Mouse (Mus musculus) midbrain, embryonic 14.5 days (tissue): Measurements from ENCODE around the gene Phlda1. TPM values are rescaled to one million over a fixed set of nuclear protein-coding genes. Genes with fewer than 3 reads are reported as not detected.

ENCODE experiments used
- ATAC-seq: fragments of 200-750 bp; cut with Nextera tagmentation; 2 replicates; pipeline ENCODE4 v1.8.0; 2017; ENCODE audit warnings: moderate number of reproducible peaks, moderate library complexity; ENCODE audit not compliant: low FRiP score, low TSS enrichment
- DNase-seq: peaks from one replicate; pipeline ENCODE4 v3.0.0-alpha.2; 2015
- H3K27ac ChIP-seq: fragments of 300-500 bp; sonication (generic); replicated peaks from 2 replicates; pipeline ENCODE4 v1.5.1; 2014; ENCODE audit warnings: mild to moderate bottlenecking, low read depth, low read length, moderate library complexity
- H3K27me3 ChIP-seq: fragments of 300-500 bp; sonication (generic); 2 replicates; pipeline ENCODE4 v1.6.1; 2014; ENCODE audit warnings: low read length, control low read depth, mixed read lengths; ENCODE audit not compliant: control insufficient read depth, insufficient read depth
- H3K36me3 ChIP-seq: fragments of 300-500 bp; sonication (generic); 2 replicates; pipeline ENCODE4 v1.6.1; 2014; ENCODE audit warnings: low read length, control low read depth; ENCODE audit not compliant: control insufficient read depth, insufficient read depth
- H3K4me1 ChIP-seq: fragments of 300-500 bp; sonication (generic); 2 replicates; pipeline ENCODE4 v1.6.1; 2014; ENCODE audit warnings: mild to moderate bottlenecking, antibody characterized with exemption, low read length, control low read depth; ENCODE audit not compliant: control insufficient read depth, insufficient read depth
- H3K4me2 ChIP-seq: fragments of 300-500 bp; sonication (generic); 2 replicates; pipeline ENCODE4 v1.6.1; 2014; ENCODE audit warnings: mild to moderate bottlenecking, low read length, moderate library complexity
- H3K4me3 ChIP-seq: fragments of 300-500 bp; sonication (generic); replicated peaks from 2 replicates; pipeline ENCODE4 v1.5.1; 2014; ENCODE audit warnings: low read depth, low read length
- H3K9ac ChIP-seq: fragments of 300-500 bp; sonication (generic); replicated peaks from 2 replicates; pipeline ENCODE4 v1.6.1; 2014; ENCODE audit warnings: mild to moderate bottlenecking, low read length, moderate library complexity
- H3K9me3 ChIP-seq: fragments of 300-500 bp; sonication (generic); 2 replicates; pipeline ENCODE4 v1.6.1; 2016; ENCODE audit warnings: low read length, control low read depth, mixed read lengths; ENCODE audit not compliant: control insufficient read depth
- WGBS: fragments of 180-500 bp; shearing (Covaris S2); extraction: QIAGEN DNeasy Blood & Tissue Kit; methylation state at CpG from one replicate; pipeline ENCODE4 v1.1.7; 2014; 5-methylcytosine and 5-hydroxymethylcytosine counted together
- polyA plus RNA-seq: library from polyadenylated mRNA; unstranded; fragments of >200 nt; fragmentation: Nextera tagmentation; extraction: Ambion mirVana; gene quantifications from 2 replicates; pipeline ENCODE4 v1.2.1, GENCODE M21; 2014

The Phlda1 gene
- polyA plus RNA-seq = 27.9 and 33.2 TPM in 2 replicates

DNA sequence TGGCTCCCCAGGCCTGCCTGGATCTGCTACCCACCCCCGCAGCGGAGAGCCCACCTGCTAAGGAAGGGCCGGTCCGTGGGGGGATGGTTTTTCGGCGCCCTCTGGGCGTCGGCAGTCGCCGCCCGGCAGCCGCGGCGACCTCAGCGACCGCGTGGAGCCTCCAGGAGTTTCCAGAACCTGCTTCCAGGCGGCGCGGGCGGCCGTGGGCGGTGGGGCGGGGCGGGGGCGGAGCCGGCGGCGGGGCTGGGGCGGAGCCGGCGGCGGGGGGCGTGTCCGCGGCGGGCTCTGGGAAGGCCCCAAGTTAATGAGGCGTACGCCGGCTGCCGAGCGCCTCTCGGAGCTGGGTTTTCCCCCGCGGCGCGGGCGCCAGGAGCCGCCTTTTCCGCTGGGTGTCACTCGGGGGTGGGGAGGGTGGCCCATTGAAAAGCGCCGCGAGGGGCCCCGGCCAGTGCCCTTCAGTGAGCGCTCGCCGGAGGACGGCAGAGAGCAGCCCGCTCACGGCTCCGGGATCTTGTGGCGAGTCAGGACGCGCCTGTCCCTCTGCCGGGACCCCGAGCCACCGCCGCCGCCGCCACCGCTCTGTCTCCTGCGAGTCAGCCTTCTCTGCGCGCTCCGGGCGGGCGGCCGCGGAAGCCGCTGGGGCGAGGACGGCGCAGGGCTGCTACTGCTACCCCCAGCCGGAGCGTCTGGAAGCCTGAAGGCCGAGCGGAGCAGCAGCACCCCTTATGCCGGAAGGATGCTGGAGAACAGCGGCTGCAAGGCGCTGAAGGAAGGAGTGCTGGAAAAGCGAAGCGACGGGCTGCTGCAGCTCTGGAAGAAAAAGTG is at the start of gene Phlda1:
Gene Phlda1, plus strand, starts transcription at position 186 of the 825 bp plus-strand sequence.
- under 1% methylated on average over 81 of the region's 94 CpGs for WGBS

DNA sequence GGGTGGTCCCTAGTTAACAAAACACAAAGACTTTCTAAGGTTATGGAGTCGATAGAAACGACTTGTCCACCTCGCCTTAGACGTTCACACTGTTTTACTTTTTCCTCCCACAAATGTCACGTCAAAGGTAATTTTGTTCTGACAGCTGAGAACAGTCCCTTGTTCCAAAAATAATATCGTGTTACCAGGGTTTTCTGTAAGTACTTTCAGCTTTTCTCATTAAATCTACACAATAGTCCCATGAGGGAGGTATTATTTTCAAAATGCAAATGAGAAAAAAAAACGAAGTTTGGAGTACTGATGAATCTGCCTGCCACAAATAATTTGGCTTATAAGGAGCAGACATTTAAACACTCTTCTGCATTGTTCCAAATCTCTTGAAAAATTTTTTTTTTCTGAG is 48.0 kb upstream of the Phlda1 start:
- DNase-seq (no peak), ATAC-seq (no peak)
- Histone ChIP-seq H3K27me3 (no peaks in the 10 kb centered on the region), H3K27ac (no peak overlapping the region), H3K36me3 (no peaks in the 10 kb centered on the region), H3K4me1 (no peaks in the 10 kb centered on the region), H3K4me3 (no peak overlapping the region), H3K9ac (no peak overlapping the region), H3K9me3 (no peaks in the 10 kb centered on the region), H3K4me2 (no peak overlapping the region)
- 75% methylated on average over 7 of the region's 7 CpGs for WGBS

More for the DNA sequence above, at the start of gene Phlda1:
- Histone ChIP-seq H3K4me3 (peak within 1 kb of the TSS; percentile 73), H3K4me2 (peak within 1 kb of the TSS; percentile 89), H3K36me3 (no peaks in the 10 kb centered on the region), H3K27ac (peak within 1 kb of the TSS; percentile 88), H3K9ac (peak within 1 kb of the TSS; percentile 86), H3K27me3 (0 out of 2 replicates have a peak, but pooled peaks cover 8% of the 10 kb centered on the region), H3K9me3 (no peaks in the 10 kb centered on the region), H3K4me1 (peaks cover 12% of the 10 kb centered on the region; the same call in 1 of the 2 replicates)
- peak; percentile 92 for DNase-seq
- peak; percentile 90 for ATAC-seq

DNA sequence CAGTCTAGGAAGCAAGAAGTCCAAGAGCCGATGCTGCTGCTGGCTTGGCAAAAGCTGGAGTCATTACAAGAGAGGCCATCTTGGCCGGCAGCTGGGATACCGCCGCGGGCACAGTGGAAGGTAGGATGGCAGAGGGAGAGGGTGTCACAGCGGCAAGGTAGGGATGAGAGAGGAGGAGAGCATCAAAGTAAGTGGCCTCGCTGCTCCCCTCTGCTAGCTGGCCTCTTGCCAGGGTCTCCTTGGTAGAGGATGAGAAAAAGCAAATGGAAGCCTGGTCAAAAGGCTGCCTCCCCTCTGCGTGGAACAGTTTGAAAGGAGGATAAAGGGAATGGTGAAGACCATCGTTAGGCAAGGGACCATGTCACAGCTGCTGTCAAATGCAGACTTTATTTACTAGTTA is 47.0 kb upstream of the Phlda1 start:
- ATAC-seq (no peak), DNase-seq (peak; percentile 40)
- Histone ChIP-seq H3K27me3 (no peaks in the 10 kb centered on the region), H3K36me3 (no peaks in the 10 kb centered on the region), H3K4me1 (no peaks in the 10 kb centered on the region), H3K9me3 (no peaks in the 10 kb centered on the region), H3K4me3 (no peak overlapping the region), H3K27ac (no peak overlapping the region), H3K9ac (no peak overlapping the region), H3K4me2 (no peak overlapping the region)
- 66% methylated on average over 9 of the region's 9 CpGs for WGBS

DNA sequence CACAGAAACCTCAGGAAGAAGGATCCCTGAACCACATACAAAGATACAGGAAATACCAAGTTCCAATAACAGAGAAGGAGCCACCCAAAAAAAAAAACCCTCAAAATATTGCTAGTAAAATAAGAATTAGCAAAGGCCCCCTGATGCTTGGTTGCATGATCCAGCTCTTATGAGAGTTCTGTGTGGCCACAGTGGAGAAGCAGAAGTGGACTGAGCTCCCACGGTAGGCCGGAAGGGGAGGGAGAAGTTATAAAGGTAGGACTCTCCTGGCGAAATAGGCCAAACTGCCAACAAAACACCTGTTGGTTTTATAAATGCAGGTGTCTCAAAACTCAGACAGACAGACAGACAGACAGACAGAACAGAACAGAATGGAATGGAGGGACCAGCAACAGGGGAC is 46.2 kb upstream of the Phlda1 start:
- DNase-seq (no peak), ATAC-seq (no peak)
- Histone ChIP-seq H3K27ac (no peak overlapping the region), H3K27me3 (no peaks in the 10 kb centered on the region), H3K36me3 (no peaks in the 10 kb centered on the region), H3K4me3 (no peak overlapping the region), H3K4me2 (no peak overlapping the region), H3K9me3 (no peaks in the 10 kb centered on the region), H3K9ac (no peak overlapping the region), H3K4me1 (no peaks in the 10 kb centered on the region)
- WGBS = 83% methylated on average over 3 of the region's 3 CpGs

DNA sequence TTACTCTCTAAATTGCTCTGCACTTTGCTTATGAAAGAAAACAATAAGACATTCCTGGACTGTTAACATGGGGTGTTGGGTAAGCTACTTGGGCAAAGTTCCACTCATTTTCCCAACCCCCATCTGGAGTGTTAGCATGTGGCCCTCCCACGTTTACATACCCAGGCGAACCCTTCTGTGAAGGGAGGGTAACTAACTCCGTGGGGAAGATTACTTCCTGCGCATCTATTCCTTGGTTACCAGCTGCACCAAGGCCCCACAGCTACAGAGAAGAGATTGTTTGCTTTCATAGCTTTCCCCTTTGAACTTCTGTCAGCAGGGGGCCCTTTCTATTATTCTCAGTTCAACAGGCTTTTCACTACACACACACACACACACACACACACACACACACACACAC is 45.7 kb upstream of the Phlda1 start:
- DNase-seq = peak; percentile 43
- 5% methylated on average over 4 of the region's 4 CpGs for WGBS

DNA sequence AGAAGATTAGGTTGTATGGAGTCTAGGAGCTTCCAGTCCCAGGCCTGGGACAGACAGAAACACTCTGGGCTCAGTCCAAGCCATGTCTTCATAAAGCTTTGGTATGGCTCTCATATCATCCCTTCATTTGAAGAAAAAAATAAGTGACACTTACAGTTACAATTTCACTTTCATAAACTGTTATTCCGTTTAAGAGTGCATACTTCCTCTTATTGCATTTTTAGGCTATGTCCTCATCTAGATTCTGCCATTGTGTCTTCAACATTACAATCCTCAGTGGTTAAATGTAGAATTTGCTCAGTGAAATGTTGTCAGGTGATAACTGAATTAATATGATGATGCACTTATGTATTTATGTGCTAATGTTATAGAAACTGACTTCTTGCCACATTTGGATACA is 41.3 kb upstream of the Phlda1 start:
- Histone ChIP-seq H3K36me3 (no peaks in the 10 kb centered on the region), H3K4me1 (no peaks in the 10 kb centered on the region), H3K9me3 (no peaks in the 10 kb centered on the region), H3K9ac (no peak overlapping the region), H3K27me3 (no peaks in the 10 kb centered on the region), H3K4me3 (no peak overlapping the region), H3K4me2 (no peak overlapping the region), H3K27ac (no peak overlapping the region)
- ATAC-seq = no peak
- WGBS = 93% methylated on average over 1 of the region's 1 CpGs
- DNase-seq = no peak

More for the DNA sequence above, 45.7 kb upstream of the Phlda1 start:
- Histone ChIP-seq H3K4me2 (no peak overlapping the region), H3K9ac (no peak overlapping the region), H3K27me3 (no peaks in the 10 kb centered on the region), H3K9me3 (no peaks in the 10 kb centered on the region), H3K4me3 (no peak overlapping the region), H3K27ac (no peak overlapping the region), H3K4me1 (no peaks in the 10 kb centered on the region), H3K36me3 (no peaks in the 10 kb centered on the region)
- no peak; the same call in 1 of the 2 replicates for ATAC-seq

DNA sequence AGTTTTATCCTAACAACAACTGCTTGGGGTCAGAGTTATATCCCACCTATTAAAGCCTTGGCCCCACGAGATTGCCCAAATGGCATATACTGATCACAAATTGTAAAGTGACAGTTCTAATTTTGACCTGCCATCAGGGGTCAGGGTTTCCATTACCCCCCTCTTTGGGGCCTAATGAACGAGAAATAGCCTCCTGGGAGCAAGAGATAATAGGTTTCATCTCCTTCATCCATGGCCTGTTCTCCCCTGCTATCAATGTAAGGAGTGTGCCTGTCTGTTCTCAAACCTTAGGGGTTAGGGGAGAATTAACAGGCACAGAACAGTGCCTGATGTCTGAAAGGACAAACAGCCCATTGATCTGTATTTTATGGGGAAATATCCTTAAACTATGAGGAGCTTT is 40.7 kb upstream of the Phlda1 start:
- H3K27ac ChIP-seq = no peak overlapping the region
- no peaks in the 10 kb centered on the region for H3K36me3 ChIP-seq
- no peak overlapping the region for H3K9ac ChIP-seq
- H3K27me3 ChIP-seq = no peaks in the 10 kb centered on the region
- DNase-seq (no peak), ATAC-seq (no peak)
- WGBS = 65% methylated on average over 2 of the region's 2 CpGs
- H3K4me2 ChIP-seq = no peak overlapping the region
- H3K4me3 ChIP-seq = no peak overlapping the region
- H3K4me1 ChIP-seq = no peaks in the 10 kb centered on the region
- H3K9me3 ChIP-seq = no peaks in the 10 kb centered on the region

DNA sequence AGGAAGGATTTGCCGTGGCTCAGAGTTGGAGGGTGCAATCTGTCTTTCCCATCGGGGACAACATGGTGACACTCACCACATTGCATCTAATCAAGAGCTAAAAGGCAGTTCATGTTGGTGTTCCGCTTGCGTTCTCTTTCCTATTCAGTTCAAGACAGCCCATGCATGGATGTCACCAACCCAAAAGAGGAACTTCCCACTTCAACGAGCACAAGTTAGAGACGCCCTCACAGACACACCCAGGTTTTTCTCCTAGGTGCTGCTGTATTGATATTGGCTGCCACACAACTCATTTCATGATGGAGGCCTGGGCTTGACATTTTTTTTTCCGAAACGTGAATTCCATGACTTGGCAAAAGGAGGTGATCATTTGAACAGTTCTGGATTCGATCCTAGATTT is 34.9 kb upstream of the Phlda1 start:
- WGBS = 82% methylated on average over 9 of the region's 9 CpGs
- H3K4me2 ChIP-seq = no peak overlapping the region
- no peaks in the 10 kb centered on the region for H3K9me3 ChIP-seq
- no peak for DNase-seq
- H3K27me3 ChIP-seq = no peaks in the 10 kb centered on the region
- H3K36me3 ChIP-seq = no peaks in the 10 kb centered on the region
- H3K27ac ChIP-seq = no peak overlapping the region
- peaks cover 26% of the 10 kb centered on the region for H3K4me1 ChIP-seq
- no peak for ATAC-seq
- H3K9ac ChIP-seq = no peak overlapping the region
- H3K4me3 ChIP-seq = no peak overlapping the region
